Mouse (Mus musculus): ENCODE measurements around the gene Sept12. TPM values are rescaled to one million over a fixed set of nuclear protein-coding genes. Genes with fewer than 3 reads are reported as not detected.

Gene Sept12
- polyA plus RNA-seq, 1 experiment from 2014 or later: not detected

GRCm38 (mm10) chr16:5012036-5013005 lies 14.7 kb upstream of the Sept12 start:
- peak overlapping the region; percentile 74 for H3K9ac ChIP-seq (ENCODE audit: low read depth, low read length)
- no peaks in the 10 kb centered on the region for H3K9me3 ChIP-seq (ENCODE audit: control insufficient read depth, low read length)
- H3K4me3 ChIP-seq (ENCODE audit: low read depth, low read length): peak overlapping the region; percentile 66
- H3K36me3 ChIP-seq (ENCODE audit: control insufficient read depth, insufficient read depth, low read length): peaks cover 2% of the 10 kb centered on the region; the same call in 1 of the 2 replicates
- H3K27me3 ChIP-seq (ENCODE audit: control insufficient read depth, insufficient read depth, low read length): no peaks in the 10 kb centered on the region
- peak overlapping the region; percentile 60 for H3K4me2 ChIP-seq (replicated peaks; ENCODE audit: low read depth, low read length)
- no peak overlapping the region for H3K27ac ChIP-seq (ENCODE audit: low read depth, low read length)
- DNase-seq (ENCODE audit: low spot score): no peak
- H3K4me1 ChIP-seq (replicated peaks; ENCODE audit: control insufficient read depth, insufficient read depth, low read length): no peaks in the 10 kb centered on the region; the same call in 1 of the 2 replicates
- ATAC-seq (ENCODE audit: low FRiP score): no peak
- 57% methylated on average over 13 of the region's 13 CpGs for WGBS

GRCm38 (mm10) chr16:5011285-5011684 lies 13.6 kb upstream of the Sept12 start:
- Histone ChIP-seq H3K27me3 (ENCODE audit: control insufficient read depth, insufficient read depth, low read length) (no peaks in the 10 kb centered on the region), H3K9me3 (ENCODE audit: control insufficient read depth, low read length) (no peaks in the 10 kb centered on the region), H3K27ac (ENCODE audit: low read depth, low read length) (no peak overlapping the region), H3K4me3 (ENCODE audit: low read depth, low read length) (no peak overlapping the region), H3K4me2 (replicated peaks; ENCODE audit: low read depth, low read length) (no peak overlapping the region), H3K4me1 (replicated peaks; ENCODE audit: control insufficient read depth, insufficient read depth, low read length) (no peaks in the 10 kb centered on the region; the same call in 1 of the 2 replicates), H3K36me3 (ENCODE audit: control insufficient read depth, insufficient read depth, low read length) (no peaks in the 10 kb centered on the region; the same call in 1 of the 2 replicates), H3K9ac (ENCODE audit: low read depth, low read length) (no peak overlapping the region)
- 91% methylated on average over 7 of the region's 7 CpGs for WGBS
- no peak for ATAC-seq (ENCODE audit: low FRiP score)
- no peak for DNase-seq (ENCODE audit: low spot score)

- no peaks in the 10 kb centered on the region; the same call in 1 of the 2 replicates for H3K4me1 ChIP-seq (replicated peaks; ENCODE audit: control insufficient read depth, insufficient read depth, low read length)
- WGBS: 91% methylated on average over 10 of the region's 10 CpGs
- H3K9ac ChIP-seq (ENCODE audit: low read depth, low read length): no peak overlapping the region
- H3K36me3 ChIP-seq (ENCODE audit: control insufficient read depth, insufficient read depth, low read length): no peaks in the 10 kb centered on the region
- no peaks in the 10 kb centered on the region for H3K9me3 ChIP-seq (ENCODE audit: control insufficient read depth, low read length)
- H3K4me3 ChIP-seq (ENCODE audit: low read depth, low read length): no peak overlapping the region
- H3K4me2 ChIP-seq (replicated peaks; ENCODE audit: low read depth, low read length): no peak overlapping the region
- H3K27ac ChIP-seq (ENCODE audit: low read depth, low read length): no peak overlapping the region
- H3K27me3 ChIP-seq (ENCODE audit: control insufficient read depth, insufficient read depth, low read length): no peaks in the 10 kb centered on the region
- DNase-seq (ENCODE audit: low spot score): no peak
- ATAC-seq (ENCODE audit: low FRiP score): no peak
These were observed 12.8 kb upstream of the Sept12 start for GRCm38 (mm10) chr16:5010371-5010935.

GRCm38 (mm10) chr16:5008076-5008475 lies 10.4 kb upstream of the Sept12 start:
- no peak overlapping the region for H3K4me3 ChIP-seq (ENCODE audit: low read depth, low read length)
- H3K27ac ChIP-seq (ENCODE audit: low read depth, low read length): no peak overlapping the region

GRCm38 (mm10) chr16:5007492-5007891 lies 9.8 kb upstream of the Sept12 start:
- H3K27ac ChIP-seq (ENCODE audit: low read depth, low read length): no peak overlapping the region
- H3K27me3 ChIP-seq (ENCODE audit: control insufficient read depth, insufficient read depth, low read length): no peaks in the 10 kb centered on the region
- H3K4me2 ChIP-seq (replicated peaks; ENCODE audit: low read depth, low read length): no peak overlapping the region
- no peaks in the 10 kb centered on the region for H3K36me3 ChIP-seq (ENCODE audit: control insufficient read depth, insufficient read depth, low read length)
- H3K9ac ChIP-seq (ENCODE audit: low read depth, low read length): no peak overlapping the region
- no peaks in the 10 kb centered on the region for H3K9me3 ChIP-seq (ENCODE audit: control insufficient read depth, low read length)
- no peaks in the 10 kb centered on the region; the same call in 1 of the 2 replicates for H3K4me1 ChIP-seq (replicated peaks; ENCODE audit: control insufficient read depth, insufficient read depth, low read length)
- H3K4me3 ChIP-seq (ENCODE audit: low read depth, low read length): no peak overlapping the region
- 46% methylated on average over 6 of the region's 6 CpGs for WGBS
- ATAC-seq (ENCODE audit: low FRiP score): no peak
- DNase-seq (ENCODE audit: low spot score): no peak

More at GRCm38 (mm10) chr16:5008076-5008475, 10.4 kb upstream of the Sept12 start:
- ATAC-seq (ENCODE audit: low FRiP score) (no peak), DNase-seq (ENCODE audit: low spot score) (no peak)
- Histone ChIP-seq H3K4me1 (replicated peaks; ENCODE audit: control insufficient read depth, insufficient read depth, low read length) (no peaks in the 10 kb centered on the region; the same call in 1 of the 2 replicates), H3K36me3 (ENCODE audit: control insufficient read depth, insufficient read depth, low read length) (no peaks in the 10 kb centered on the region), H3K4me2 (replicated peaks; ENCODE audit: low read depth, low read length) (no peak overlapping the region), H3K27me3 (ENCODE audit: control insufficient read depth, insufficient read depth, low read length) (no peaks in the 10 kb centered on the region), H3K9ac (ENCODE audit: low read depth, low read length) (no peak overlapping the region), H3K9me3 (ENCODE audit: control insufficient read depth, low read length) (no peaks in the 10 kb centered on the region)
- 86% methylated on average over 12 of the region's 12 CpGs for WGBS

GRCm38 (mm10) chr16:5007067-5007466 lies 9.4 kb upstream of the Sept12 start, which contains the start of gene Smim22:
Gene Smim22, plus strand, starts transcription at chr16:5007288.
- DNase-seq (ENCODE audit: low spot score): no peak

GRCm38 (mm10) chr16:5000611-5001010 lies 3.0 kb upstream of the Sept12 start:
- H3K36me3 ChIP-seq (ENCODE audit: control insufficient read depth, insufficient read depth, low read length): no peaks in the 10 kb centered on the region
- 70% methylated on average over 3 of the region's 3 CpGs for WGBS
- no peak overlapping the region for H3K9ac ChIP-seq (ENCODE audit: low read depth, low read length)
- no peaks in the 10 kb centered on the region for H3K27me3 ChIP-seq (ENCODE audit: control insufficient read depth, insufficient read depth, low read length)
- no peaks in the 10 kb centered on the region for H3K4me1 ChIP-seq (replicated peaks; ENCODE audit: control insufficient read depth, insufficient read depth, low read length)
- H3K27ac ChIP-seq (ENCODE audit: low read depth, low read length): no peak overlapping the region
- DNase-seq (ENCODE audit: low spot score) (no peak), ATAC-seq (ENCODE audit: low FRiP score) (no peak)
- no peaks in the 10 kb centered on the region for H3K9me3 ChIP-seq (ENCODE audit: control insufficient read depth, low read length)
- H3K4me2 ChIP-seq (replicated peaks; ENCODE audit: low read depth, low read length): no peak overlapping the region
- no peak overlapping the region for H3K4me3 ChIP-seq (ENCODE audit: low read depth, low read length)

More at GRCm38 (mm10) chr16:5007067-5007466, 9.4 kb upstream of the Sept12 start, which contains the start of gene Smim22:
- Histone ChIP-seq H3K27ac (ENCODE audit: low read depth, low read length) (no peak within 1 kb of the TSS), H3K9ac (ENCODE audit: low read depth, low read length) (no peak within 1 kb of the TSS), H3K4me1 (replicated peaks; ENCODE audit: control insufficient read depth, insufficient read depth, low read length) (no peaks in the 10 kb centered on the region; the same call in 1 of the 2 replicates), H3K27me3 (ENCODE audit: control insufficient read depth, insufficient read depth, low read length) (no peaks in the 10 kb centered on the region), H3K36me3 (ENCODE audit: control insufficient read depth, insufficient read depth, low read length) (no peaks in the 10 kb centered on the region), H3K4me3 (ENCODE audit: low read depth, low read length) (no peak within 1 kb of the TSS), H3K4me2 (replicated peaks; ENCODE audit: low read depth, low read length) (no peak within 1 kb of the TSS), H3K9me3 (ENCODE audit: control insufficient read depth, low read length) (no peaks in the 10 kb centered on the region)
- ATAC-seq (ENCODE audit: low FRiP score): no peak
- 40% methylated on average over 5 of the region's 5 CpGs for WGBS

- DNase-seq (ENCODE audit: low spot score) (no peak), ATAC-seq (ENCODE audit: low FRiP score) (no peak)
- Histone ChIP-seq H3K4me1 (replicated peaks; ENCODE audit: control insufficient read depth, insufficient read depth, low read length) (no peaks in the 10 kb centered on the region), H3K4me2 (replicated peaks; ENCODE audit: low read depth, low read length) (no peak overlapping the region), H3K9me3 (ENCODE audit: control insufficient read depth, low read length) (no peaks in the 10 kb centered on the region), H3K9ac (ENCODE audit: low read depth, low read length) (no peak overlapping the region), H3K27ac (ENCODE audit: low read depth, low read length) (no peak overlapping the region), H3K27me3 (ENCODE audit: control insufficient read depth, insufficient read depth, low read length) (no peaks in the 10 kb centered on the region), H3K36me3 (ENCODE audit: control insufficient read depth, insufficient read depth, low read length) (no peaks in the 10 kb centered on the region), H3K4me3 (ENCODE audit: low read depth, low read length) (no peak overlapping the region)
- 84% methylated on average over 1 of the region's 1 CpGs for WGBS
These were observed 1.3 kb upstream of the Sept12 start for GRCm38 (mm10) chr16:4998984-4999383.

Data from hindbrain, embryonic 11.5 days (tissue).